Mouse (Mus musculus) kidney, adult 18-20 months (tissue): Measurements from ENCODE around the gene Prune2.

Experiments used
- DNase-seq: peaks from one replicate; pipeline ENCODE4 v3.0.0; 2021

Prune2 gene

GRCm38 (mm10) chr19:17210541-17210940 lies 254.6 kb downstream of the Prune2 start:
- no peak for DNase-seq

DNA sequence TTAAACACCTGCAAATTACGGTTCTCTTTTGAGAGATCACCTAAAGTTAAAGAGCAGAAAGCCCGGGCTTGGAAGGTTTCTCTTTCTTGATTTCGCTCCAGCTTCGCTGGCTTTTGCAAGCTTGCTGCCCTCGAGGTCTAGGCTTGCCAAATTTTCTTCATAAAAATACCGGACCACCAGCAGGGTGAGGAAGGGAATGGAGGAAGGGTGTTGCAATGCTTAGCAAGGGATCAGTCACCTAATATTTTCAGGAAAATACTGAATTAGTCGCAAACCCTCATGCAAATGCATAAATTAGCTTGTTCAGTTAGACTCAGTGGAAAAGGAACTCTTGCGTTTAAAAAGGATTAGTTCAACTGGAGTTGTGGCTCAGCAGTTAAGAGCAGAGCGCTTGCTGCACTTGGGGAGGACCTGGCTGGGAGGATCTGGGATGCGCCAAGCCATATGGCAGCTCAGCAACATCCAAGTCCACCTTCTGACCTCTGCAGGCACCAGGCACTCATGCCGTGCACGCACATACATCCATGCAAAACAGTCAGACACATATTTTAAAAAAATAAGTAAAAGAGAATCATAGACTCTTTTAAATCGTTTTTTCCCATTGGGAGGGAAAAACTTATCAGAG lies 259.1 kb downstream of the Prune2 start:
- DNase-seq, result no peak

- no peak for DNase-seq
These were observed 262.3 kb downstream of the Prune2 start for GRCm38 (mm10) chr19:17218195-17218594.

DNA sequence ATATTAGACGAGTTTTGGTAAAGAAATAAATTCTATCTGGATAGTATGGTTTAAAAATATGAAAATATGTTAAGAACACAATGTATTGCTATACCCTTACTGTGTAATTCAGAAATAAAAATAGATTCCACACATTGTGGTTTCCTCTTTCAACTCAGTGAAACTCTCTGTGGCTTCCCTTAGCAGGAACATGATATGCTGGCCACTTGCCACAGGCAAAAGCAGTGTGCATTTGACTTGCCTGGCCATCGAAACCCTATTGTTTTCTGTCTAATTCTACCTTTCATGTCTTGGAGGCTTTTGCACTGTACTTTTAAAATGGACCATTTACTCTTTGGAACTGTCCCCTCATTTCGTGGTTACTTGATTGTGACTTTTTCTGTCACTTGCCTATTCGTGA lies 267.9 kb downstream of the Prune2 start:
- no peak for DNase-seq

DNA sequence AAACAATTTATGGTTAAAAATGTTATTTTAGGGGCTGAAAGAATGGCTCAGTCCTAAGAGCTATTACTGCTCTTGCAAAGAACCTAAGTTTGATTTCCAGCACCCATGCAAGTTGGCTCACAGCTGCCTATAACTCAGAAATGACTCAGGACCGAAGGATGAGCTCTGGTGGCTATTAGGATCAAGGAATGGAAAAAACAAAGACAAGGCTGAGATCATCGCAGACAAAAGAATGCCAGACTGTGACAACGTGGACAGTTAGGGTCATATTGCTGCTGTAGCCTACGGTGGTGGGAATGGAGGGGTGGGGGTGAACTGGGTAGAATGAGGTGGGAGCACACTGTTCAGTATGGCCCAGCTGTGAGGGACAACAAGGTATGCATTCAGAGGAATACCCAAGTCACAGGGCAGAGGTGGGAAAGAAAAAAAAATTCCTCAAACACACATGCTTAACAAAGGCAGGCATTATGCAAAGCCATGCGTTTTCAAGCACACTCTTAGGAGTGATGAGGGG lies 269.7 kb downstream of the Prune2 start:
- DNase-seq, result no peak

DNA sequence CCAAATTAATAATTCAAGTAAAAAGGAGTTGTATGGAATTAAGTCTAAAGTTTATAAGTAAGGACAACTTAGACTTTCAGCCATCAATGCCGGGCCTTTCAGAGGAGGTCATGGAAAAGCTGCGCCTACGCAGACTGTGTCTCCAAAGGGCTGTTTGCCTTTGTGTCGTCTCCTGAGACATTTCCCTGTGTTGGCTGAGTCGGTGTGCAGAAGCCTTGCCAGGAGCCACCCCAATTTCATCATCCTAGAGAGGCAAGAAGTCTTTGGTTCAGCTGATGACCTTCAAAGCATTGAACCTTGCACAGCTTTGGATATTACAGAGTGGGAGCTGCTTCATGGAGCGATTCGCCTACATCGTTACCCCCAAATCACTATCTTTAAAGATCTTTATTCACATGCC lies 270.2 kb downstream of the Prune2 start:
- no peak for DNase-seq

GRCm38 (mm10) chr19:17230013-17230412 lies 274.1 kb downstream of the Prune2 start:
- DNase-seq, result no peak

- no peak for DNase-seq
These were observed 282.6 kb downstream of the Prune2 start for GRCm38 (mm10) chr19:17238471-17238870.

DNA sequence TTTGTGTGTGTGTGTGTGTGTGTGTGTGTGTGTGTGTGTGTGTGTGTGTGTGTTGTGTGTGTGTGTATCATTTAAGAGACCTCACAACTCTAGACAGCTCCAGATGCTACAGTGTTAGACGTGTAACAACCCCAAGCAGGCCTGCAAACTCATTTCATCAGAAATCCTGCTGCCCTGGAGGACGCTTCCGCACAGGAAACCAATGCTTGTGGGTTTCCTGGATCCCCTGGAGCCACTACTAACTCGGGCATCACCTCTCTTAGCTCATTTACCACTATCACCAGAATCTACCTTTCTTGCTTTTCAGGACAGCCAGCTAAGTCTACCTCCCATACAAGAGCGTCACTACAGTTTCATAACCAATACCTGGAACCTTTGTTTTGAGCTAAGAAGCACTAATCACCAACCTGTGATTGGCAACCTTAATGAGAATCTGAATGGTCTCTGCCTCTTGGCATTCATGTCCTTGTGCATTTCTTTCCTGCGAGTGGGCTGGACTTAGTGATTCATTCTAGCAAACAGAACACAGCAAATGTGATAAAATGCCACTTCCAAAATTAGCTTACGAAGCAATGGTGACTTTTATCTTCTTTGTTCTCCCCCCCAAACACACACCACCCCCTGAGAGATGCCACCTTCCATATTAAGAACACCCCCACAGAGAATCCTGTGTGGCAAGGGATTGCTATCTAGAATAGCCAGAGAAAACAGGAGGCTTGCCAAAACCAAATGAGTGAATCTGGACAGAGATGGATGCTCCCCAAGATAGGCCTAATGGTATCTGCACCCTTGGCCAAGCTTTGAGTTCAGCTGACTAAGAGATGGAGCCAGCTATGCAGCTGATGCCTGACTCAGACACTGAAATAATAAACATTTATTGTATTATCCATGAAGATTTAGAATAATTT lies 284.5 kb downstream of the Prune2 start:
- no peak for DNase-seq

DNA sequence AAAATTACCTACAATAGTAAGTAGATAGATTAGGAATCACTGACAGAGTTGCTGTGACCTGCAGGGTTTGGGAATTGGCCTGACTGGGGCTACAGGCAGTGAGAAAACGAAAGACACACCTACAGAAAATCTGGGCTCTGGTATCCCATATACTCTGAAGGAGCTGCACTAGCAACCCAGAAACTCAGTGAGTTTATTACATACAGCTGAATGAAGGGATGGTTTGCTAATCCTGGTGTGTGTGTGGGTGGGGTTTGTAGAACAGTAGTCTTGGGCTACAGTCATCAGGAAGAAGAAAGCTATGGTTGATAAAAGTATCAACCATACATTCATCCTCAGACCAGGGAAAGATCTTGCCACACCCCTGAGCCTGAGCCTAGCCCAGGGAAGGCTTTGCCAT lies 285.3 kb downstream of the Prune2 start:
- no peak for DNase-seq

DNA sequence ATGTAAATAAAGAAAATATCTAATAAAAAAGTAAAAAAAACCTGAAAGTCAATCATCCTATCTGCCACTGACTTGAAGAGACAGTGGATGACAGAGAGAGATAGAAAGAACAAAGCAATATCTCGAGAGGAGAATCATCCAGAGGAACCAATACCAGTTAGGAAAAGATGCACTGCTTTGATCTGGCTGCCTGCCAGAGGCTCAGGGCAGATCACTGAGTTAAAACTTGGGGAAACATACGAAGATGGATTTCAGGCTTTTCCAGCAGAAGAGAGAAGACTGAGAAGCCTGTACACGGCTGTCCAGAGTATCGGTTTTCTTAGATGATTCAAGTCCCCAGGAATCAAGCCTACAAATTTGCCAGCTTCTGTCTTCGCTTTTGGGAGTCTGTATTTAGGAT lies 287.0 kb downstream of the Prune2 start:
- no peak for DNase-seq

- DNase-seq, result no peak
These were observed 288.6 kb downstream of the Prune2 start for GRCm38 (mm10) chr19:17244544-17244943.

DNA sequence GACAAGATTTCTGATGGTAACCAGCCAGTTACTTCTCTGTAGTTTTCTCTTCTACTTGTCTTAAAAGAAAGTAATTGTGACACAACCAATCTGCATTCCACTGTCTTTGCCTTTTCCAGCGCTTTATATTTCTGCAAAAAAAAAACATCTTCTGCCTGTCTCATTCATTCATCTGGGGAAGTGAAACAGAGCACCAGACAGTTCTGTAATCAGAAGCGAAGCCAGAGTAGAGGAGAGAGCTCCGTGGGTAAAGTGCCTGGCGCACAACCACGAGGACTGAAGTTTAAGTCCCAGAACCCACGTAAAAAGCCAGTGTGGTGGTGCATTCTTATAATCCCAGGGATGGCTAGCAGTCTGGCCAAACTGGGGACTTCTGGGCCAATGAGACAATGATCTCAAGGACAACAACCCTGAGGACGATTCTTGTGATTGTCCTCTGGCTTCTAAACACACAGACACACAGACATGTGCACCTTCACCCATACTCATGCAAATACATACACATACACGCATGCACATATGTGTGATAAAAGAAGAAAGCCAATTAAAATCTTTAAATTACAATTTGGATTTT lies 291.5 kb downstream of the Prune2 start:
- no peak for DNase-seq

- no peak for DNase-seq
These were observed 293.8 kb downstream of the Prune2 start for GRCm38 (mm10) chr19:17249691-17250090.

DNA sequence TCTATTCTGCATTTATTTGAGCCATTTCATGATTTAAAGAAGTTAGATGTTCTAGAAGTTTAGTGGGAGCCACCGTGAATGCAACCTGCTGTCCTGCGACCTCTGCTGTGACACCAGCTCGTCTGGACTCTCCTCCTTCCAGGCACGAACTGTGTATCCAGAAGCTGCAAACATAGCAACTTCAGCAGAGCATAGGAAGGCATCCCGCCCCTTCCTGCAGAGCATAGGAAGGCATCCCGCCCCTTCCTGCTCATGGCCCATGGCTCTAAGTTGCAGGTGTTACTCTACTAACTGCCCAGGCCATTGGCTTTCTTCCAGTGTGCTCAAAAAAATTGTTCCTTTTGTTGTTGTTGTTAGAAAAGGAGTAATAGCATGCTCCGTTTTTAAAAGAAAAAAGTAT lies 294.9 kb downstream of the Prune2 start:
- DNase-seq, result no peak

DNA sequence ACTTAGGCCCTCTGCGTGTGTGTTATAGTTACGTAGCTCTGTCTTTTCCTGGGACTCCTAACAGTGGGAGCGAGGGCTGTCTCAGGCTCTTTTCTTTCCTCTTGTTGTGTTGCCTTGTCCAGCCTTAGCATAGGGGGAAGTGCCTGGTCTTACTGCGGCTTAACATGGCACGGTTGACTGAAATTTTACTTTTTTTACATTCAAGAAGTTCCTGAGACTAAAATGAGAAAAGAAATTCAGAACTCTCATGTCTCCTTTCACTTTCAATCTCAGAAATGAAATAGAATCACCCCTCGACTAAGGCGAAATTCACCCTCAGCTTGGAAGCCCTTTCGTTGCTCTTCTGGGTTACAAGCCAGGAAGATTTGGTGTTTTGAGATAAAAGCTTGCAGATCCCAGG lies 295.5 kb downstream of the Prune2 start:
- DNase-seq, result no peak

GRCm38 (mm10) chr19:17252845-17253244 lies 296.9 kb downstream of the Prune2 start:
- DNase-seq, result no peak

GRCm38 (mm10) chr19:17255511-17255910 lies 299.6 kb downstream of the Prune2 start:
- DNase-seq, result no peak

DNA sequence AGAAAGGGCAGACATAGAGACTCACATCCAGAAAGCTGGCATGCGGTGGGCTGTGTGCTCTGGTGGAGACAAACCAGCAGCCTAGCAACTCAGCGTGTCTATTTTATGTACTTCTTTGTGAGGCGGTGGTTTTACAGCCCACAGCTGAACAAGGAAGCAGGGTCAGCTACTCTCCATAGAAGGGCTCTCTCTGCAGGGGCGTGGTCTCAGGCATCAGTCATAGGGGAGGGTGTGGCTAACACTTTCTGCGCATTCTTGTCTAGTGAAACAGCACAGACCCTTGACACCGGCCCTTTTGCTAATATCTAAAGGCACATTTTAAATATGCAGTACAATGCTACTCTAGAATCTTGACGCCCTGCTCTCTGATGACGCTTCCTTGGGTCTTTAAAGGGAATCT lies 300.5 kb downstream of the Prune2 start:
- DNase-seq, result no peak

- DNase-seq, result no peak
These were observed 300.9 kb downstream of the Prune2 start for GRCm38 (mm10) chr19:17256867-17257266.

DNA sequence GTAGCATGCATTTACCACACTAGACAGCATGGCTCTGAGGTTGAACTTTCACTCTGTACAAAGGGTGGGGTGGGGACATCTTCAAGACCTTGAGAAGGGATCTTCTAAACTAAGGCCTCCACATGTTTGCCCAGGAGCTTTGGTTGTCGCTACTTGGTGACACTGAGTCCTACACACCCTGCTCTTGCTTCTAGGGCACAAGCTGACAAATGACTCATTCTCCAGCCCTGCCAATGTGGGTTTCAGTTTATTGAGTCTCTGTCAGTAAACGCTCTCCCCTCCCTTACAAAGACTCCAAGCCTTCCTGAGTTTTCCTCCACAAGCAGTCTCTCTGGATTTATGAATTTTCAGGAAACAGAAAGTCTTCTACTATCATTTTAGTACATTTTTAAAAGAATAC lies 307.3 kb downstream of the Prune2 start:
- no peak for DNase-seq

DNA sequence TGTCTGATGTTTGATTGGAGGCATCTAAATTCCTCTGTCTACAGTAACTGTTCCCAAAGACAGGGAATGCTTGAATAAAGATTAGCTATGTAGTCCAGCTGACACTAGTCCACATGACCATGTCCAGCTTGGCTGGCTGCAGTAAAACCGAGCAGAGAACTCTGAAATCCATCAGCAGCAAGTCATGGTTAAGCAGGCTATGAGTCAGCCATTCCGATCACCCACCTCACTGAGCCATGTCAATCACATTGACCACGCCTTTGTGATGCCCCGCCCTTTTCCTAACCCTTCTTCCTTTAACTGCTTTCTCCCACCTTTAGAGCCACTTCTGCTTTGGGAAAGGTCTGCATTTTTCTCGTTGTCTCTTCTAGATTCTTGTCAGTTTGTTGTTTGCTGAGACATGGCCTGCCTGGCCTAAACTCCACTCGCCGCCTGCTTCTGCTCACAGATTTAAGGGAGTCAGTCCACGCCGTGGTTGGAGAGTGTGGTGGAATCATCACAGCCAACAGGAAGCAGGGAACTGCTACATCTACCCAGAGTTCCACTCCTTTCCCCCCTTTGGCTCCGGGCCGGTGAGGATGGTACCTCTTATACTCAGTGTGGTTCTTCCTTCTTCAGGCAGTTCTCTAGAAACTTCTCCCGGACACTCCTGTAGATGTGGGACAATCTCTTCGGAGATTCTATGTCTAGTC lies 307.9 kb downstream of the Prune2 start:
- no peak for DNase-seq

DNA sequence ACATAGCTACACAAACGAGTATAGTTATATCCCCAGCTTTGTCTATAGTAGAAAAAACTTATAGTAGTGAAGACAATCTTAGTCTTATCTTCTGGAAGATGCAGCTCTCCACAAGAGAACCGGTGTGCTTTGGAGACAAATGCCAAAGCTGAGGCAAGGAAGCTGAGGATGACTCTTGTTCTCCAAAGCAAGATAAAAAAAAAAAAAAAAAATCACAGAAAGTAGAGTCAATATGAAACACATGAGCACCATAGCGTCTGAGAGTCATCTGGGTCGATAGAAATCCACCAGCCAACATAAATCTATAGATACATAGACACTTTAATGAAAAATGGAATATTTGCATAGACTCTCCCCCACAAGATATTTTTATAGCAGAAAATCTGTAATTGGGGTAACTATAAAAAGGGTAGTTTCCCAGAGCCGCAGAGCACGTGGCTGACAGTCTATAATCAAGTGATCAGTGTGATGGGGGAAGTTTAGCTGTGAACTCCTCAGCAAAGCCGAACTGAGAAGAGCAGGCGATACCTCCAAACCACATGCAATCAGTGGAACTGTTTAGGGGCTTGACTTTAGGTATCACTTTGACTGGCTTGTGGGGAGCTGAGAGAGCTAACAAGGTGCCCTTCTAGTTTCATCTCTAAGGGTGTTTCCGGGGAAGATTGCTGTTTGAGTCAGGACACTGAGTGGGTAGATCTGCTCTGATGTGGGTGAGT lies 308.7 kb downstream of the Prune2 start:
- DNase-seq, result no peak
